Mouse (Mus musculus) WW6 (cell line): ENCODE data around the gene Slc25a15.
A peak's percentile ranks its signal among the peaks of the same experiment; 100 is the strongest.

Source experiments
- DNase-seq: peaks from one replicate; pipeline ENCODE4 v3.0.0-alpha.2; 2013; ENCODE audit warnings: low read depth, low spot score

Gene Slc25a15

DNA sequence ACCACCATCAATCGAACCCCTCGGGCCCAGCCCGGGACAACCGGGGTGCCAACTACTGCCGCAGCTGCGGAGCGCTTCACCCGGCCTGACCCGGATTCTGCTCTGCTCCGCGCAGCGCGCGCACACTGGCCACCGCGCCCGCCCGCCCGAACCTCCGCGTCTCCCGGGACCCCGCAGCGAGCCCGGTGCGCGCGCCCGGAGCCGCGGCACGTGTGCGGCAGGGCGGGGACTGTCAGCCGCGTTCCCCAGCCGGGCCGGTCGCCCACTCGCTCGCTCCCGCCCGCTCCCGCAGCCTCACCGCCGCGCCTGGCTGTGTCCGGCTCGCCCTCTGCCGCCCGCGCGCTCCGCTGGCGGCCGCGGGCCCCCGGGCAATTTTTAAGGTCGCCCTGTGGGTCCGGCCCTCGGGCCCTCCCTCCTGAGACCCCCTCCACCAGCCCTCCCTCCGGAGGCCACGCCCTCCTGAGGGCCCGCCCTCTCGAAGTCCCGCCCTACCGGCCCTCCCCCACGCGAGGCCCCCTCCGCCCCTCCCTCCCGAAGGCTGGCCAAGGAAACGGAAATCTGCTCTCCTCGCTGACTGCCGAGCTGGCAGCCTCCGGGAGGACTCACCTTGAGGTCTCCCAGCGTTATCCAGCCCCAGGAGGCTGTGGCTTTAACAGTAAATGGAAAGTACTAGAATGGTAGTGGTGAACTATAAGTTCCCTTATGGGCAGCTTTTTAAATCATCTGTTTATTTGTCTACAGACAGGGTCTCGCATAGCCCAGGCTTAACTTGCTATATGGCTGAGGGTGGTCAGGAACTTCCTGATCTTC lies at the start of gene Slc25a15:
TSS of gene Slc25a15 (minus strand) at position 456 of the 810 bp plus-strand sequence.
- DNase-seq = peak; percentile 89

DNA sequence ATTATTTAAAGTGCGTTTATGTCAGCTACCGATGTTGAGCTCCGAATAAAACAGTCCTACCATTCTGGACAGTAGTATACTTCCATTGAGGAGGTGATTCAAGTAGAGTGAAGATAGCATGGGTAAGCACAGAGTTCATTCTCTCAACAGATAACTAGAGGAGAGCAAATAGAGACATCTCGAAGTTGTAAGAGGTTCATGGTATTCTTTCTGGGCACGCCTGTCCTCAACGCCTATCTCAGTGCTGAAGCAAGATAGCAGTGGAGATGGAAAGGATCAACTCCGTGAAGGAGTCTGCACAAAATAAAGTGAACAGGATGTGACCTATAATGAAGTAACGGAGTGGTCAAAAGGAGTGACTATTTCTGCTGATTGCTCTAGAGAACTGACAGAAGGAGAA lies 13.6 kb upstream of the Slc25a15 start:
- DNase-seq = no peak

DNA sequence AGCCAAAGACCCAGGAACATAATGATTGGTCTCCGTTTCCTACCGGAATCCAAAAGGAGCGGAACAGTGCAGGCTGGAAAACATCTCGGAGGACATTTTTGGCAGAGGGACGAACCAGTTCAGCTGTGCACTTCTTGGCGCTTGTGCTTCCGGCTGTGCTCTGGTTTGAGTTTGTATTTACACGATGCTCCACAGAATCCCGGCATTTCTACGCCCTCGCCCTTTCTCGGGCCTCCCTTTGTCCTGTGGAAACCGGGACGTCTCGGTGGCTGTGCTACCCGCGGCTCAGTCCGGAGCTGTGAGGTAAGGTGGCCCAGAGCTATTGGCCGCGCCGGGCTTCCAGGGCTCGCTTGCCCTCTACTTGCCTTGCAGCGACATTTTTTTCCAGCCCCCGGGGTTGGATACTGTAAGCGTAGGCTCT lies 12.9 kb upstream of the Slc25a15 start, which contains the start of gene Mrps31:
TSS of gene Mrps31 (plus strand) at position 80 of the 421 bp plus-strand sequence.
- DNase-seq = peak; percentile 80

DNA sequence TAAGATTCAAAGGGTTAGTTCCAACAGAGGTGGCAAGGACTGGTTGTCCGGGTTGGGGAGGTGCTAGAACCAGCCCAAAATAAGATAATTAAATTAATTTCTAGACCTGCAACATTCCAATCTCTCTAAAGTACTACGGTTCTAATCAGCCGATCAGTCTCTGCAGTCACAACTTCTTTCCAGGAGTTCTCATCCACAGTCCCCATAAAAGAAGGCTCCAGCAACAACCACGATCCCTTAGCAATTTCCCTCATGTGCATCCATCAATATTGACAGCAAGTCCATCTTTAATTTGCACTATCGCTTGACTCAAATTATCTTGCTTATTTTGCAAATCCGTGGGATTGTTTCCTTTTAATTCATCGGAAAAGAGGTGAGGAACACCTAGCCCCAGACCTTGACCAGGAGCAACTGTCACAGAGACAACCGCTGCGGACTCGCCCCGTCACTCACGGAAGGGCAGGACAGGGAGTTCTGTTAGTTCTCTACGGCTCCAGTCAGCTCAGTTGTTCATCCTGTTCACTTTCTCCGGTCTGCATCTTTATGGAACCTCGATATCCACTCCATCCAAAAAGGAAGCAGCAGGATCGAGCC lies 12.4 kb upstream of the Slc25a15 start:
- DNase-seq = no peak

DNA sequence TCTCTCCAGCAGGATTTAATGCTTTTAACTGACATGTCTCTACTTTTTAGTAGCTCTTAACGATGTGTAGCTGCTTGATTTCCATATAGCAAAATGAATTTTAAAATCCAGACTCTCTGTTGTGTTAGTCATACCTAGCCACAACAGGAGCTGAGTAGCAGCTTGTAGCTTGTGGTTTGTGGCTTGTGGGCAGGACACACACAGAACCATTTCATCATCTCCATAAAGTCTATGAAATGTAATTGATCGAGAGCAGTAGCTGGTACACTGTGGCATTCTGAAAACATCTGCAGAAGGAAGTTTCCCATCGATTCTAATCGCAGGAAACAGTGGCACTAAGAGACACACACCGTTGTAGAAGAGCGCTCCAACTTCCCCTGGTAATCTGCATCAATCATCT lies 7.3 kb upstream of the Slc25a15 start:
- DNase-seq = no peak

DNA sequence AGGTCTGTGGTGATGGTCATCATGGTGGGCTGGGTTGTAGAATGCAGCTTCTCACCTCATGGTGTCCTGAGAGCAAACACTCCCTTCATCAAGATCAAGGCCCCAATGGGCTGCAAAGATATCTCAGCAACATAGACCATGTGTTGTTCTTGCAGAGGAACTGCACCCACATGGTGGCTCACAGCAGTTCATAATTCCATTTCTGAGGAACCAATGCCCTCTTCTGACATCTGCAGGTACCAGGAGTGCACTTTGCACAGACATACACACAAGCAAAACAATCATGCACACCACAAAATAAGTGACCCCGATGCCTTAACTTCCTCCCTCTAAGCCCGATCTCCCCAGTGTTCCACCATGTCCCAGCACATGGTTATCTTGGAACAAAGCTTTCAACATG lies 4.8 kb upstream of the Slc25a15 start:
- no peak for DNase-seq

DNA sequence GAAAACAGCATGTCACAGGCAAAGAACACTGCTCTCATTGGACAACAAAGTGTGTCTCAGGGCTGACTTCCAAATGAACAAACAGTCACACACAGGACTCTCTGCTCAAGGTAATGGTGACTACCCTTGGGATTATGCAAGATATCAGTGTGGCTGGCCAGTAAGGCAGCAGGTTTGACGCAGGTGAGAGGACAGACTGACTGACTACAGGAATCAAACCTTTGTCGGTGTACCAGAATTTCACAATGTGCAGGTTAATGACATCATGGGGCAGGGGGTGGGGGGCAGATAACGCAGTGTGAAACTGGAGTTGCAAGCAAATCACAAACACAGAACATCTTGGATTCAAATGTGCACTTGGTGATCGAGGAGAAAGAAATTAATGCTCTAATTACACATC lies 2.2 kb upstream of the Slc25a15 start:
- DNase-seq = no peak

DNA sequence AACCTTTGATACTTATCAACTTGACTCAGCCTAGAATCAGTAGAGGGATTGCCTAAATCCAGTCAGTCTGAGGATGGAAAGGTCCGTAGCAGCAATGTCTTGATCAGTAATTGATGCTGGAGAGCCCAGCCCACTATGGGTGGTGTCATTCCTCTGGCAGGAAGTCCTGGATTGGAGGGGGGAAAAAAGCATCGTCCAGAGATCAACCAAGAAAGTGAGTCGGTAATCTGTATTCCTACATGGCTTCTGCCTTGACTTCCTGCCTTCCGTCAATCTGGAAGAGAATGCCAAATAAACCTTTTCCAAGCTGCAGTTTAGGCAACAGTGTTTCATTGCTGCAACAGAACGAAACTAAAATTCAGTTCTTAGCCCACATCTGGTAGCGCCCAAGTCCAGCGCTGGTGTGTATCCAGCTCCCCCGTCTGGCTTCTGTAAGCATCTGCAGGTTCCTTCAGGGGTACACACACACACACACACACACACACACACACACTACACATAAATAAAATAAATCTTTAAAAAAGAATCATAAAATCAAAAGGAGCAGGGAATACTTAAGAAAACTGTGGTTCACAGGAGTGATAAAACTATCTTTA lies 986 bp upstream of the Slc25a15 start:
- no peak for DNase-seq

DNA sequence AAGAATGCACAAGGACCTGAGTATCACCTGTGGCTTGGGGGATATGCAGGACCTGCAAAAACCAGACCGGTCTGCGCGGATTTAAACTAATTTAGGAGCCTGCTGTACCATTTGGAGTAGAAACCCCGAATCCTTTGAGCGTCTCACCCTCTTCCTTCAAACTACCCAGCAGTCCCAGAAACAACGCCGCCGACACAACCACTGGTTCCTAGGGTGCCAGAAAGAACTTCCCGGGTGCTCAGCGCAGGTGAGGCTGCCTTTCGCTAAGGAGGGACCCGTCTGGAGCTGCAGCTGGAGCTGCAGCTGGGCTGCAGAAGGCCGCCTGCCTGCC lies 621 bp downstream of the Slc25a15 start:
- peak; percentile 43 for DNase-seq

DNA sequence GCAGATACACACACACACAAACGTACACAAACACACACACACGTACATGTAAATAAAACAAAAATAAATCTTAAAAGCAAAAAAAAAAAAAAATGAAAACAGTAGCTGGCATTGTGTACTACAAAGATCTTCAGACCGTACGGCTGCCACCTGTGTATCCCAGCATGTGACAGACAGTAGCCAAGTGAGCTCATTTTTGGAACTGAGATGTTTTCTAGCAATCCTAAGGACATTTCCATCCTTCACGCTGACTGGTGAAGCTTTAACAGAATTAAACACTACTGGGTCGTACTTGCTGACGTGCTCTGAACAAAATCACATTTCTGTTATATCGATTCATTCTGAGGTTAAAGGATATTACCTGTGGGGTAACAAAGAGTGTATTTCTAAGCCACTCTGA lies 3.1 kb downstream of the Slc25a15 start:
- no peak for DNase-seq

DNA sequence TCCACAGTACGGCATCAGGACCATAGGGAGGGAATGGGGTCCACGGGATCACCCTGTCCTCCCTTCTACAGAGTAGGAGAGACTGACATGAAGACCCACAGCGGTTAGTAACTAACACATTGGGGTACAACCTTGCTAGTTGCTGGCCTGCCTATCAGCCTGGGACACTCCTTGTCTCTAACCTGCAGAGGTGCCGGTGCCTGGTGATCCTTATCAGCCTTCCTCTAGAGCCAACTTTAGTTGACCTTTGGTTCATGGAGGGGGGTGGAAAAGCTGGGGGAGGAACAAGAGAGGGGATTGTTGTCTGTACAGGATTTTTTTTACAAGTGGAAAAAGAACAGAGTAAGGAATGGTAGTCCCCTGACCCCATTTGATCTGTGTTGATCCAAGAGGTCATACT lies 3.9 kb downstream of the Slc25a15 start:
- DNase-seq = no peak

DNA sequence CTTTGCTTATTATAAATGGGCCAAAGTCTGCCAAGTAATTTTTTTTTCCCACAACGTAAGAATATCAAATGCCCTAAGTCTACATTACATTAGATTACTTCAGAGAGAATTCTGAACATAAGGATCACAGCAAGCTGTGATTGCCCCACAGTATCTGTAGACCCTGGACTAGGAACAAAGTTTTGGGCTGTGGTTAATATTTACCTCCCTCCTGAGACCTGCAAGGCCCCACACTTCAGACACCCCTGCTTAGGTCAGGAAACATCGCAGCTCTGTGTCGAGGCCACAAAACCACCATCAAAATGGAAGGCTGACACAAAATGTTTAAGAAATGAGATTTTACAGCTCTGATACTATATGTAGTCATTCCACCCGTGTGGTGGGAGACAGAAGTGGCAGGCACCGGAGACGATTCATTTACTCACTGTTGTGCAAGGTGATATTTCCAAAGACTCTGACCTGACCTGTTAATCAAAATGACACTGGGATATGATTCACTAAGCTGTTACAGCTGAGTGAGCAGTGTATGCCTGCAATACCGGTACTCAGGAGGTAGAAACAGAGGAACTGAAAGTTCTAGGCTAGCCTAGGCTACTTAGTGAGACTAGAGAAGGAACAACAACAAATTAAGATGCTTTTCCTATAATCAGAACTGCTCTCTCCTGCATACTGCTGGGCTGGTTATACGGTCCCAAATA lies 7.5 kb downstream of the Slc25a15 start:
- DNase-seq = no peak

DNA sequence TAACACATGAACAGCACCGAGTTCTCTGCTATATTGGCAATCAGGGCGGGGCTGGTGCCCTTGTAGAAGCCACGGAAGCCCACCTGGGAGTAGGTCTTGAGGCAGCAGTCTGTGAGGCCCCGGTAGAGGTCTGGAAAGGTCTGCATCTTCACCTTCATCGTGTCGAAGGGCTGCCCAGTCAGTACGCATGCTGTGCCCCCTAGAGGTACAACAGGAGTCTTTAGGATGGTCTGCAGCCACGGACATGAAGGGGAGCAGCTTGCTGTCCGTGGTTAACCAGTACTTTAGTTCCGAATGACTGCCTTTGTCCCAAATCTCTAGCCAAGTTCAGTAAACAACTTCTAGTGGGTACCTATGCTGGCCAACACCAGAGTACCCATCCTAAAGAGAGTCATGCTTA lies 8.5 kb downstream of the Slc25a15 start:
- no peak for DNase-seq

DNA sequence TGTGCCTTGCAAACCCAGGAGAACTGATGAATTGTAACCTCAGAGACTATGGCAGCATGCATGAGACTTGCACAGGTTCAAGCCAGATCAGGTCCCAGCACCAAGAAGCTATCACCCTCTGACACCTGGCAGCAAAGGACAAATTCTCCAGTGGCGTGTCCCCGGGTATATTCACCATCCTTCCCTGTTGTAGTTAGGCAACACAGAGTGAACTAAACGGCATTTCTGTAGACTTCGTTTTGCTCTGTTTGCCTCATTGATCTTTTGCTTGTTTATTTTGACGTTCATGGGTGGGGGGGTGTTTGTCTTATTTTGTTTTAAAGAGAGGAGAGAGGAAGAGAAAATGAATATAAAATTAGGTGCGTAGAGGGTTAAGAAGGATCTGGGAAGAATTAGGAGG lies 13.2 kb downstream of the Slc25a15 start:
- DNase-seq = no peak

DNA sequence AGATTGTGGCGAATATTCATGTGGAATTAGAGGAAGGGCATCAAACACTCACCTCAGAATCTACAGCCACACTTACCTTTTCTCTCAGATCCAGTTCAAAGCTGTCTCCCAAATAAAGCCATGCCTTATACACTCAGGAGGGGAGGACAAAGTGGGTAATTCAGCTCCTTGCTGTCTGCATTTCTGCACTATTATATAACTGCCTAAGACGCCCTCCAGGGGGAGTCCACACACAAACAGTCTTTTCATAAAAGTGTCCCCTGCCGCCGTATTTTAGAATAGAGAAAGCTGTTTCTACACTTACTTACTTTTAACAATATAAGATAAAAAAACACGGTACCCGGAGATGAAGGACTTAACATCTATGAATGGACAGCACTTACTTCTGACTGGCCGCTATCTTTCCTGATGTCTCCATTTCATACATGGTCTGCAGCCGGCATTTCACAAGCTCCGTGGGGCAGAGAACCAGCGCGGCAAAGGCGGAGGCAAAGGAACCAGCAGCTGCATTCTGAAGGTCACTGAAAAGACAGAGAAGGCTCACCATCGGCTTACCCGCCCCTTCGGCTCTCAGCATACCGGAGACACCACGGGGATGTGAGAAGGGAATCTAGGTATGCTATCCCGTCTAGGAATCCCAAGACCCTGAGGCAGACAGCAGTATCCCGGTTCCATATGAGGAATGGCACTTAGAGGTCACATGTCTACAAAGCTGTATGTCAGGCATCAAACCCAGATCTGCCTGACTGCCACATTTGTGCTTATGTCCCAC lies 15.4 kb downstream of the Slc25a15 start:
- DNase-seq = no peak

DNA sequence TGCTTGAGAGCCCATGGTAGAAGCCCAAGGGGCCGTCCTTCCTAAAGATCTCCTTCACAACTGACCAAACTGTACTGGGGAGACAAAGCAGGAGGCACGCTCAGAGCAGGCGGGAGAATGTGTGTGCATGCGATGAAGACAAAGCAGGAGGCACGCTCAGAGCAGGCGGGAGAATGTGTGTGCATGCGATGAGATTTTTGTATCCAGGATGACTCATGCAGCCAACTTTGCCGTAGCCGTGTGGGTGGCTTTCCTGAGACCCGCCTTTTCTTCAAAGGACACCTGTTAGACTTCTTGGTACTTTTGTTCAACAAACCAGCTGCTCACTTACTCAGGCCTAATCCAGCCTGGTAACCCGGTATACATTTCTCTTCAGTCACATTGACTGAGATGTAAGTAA lies 17.5 kb downstream of the Slc25a15 start:
- DNase-seq = no peak

DNA sequence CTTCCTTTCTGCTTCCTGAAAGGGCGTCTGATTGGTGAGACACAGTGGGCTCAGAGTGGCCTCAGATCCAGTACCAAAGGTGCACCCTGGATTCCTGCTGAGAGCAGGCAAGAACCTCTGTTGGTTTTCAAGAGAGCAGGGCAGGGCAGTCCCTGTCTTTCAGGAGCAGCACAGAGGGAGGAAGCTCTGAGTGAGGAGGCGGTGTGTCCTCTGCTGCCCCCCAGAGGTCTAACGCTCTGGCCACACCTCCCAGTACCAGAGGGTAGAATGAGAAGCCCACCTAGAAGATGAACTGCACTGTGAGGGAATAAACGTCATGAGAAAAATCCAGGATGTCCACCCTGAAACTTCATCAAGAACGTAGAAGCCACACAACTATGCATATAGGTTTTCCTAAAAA lies 21.5 kb downstream of the Slc25a15 start:
- DNase-seq = peak; percentile 36

DNA sequence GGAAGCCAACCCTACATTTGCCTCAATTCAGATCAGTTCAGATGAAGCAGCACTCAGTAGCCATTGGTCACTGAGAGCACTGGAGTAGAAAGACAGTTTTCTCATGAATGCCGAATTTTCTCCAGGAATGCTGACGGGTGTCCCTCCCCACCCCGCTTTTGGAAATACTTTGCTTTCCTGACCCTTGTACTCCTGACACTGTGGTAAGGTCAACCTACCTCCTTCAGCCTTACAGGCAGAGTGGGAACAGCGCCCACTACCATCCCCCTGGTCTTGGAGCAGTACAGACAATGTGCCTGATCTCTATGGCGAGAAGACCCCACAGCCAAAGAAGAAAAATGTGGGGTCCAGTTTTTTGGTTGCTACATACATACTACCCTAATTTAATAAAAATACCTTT lies 22.1 kb downstream of the Slc25a15 start:
- DNase-seq = no peak

DNA sequence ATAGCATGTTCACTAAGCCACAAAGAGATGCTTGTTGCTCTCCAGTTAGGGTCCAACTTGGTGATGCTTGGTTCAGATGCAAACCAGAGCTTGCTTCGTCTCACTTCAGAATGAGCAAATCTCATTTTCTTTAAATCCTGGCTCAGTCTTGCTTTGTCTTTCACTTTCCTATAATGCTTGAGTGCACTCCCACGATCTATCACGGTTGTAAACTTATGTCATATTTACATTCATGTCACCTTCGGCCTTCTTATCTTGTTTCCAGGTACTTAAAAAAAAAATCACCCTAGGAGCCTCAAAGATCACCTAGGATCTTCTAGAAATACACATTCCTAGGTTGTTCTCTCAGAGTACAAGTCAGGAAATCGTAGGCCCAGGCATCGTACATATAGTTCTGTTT lies 38.5 kb downstream of the Slc25a15 start:
- no peak for DNase-seq

DNA sequence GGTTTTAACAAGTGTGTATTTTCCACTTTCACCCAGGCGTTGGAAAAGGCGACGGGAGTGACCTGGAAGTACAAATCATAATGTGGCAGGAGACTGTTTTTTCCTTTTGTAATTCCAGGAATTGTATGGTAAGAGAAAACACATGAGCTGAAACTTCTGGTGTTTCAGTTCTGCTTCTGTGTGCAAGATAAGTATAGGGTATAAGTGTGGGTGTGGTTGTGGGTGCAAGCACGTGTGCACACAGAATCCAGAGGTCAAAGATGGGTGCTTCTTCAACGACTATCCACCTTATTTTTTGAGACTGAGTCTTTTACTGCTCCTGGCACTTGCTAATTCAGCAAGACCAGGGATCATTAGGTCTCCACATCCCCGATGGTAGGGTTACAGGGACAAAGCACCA lies 39.0 kb downstream of the Slc25a15 start:
- DNase-seq = no peak

DNA sequence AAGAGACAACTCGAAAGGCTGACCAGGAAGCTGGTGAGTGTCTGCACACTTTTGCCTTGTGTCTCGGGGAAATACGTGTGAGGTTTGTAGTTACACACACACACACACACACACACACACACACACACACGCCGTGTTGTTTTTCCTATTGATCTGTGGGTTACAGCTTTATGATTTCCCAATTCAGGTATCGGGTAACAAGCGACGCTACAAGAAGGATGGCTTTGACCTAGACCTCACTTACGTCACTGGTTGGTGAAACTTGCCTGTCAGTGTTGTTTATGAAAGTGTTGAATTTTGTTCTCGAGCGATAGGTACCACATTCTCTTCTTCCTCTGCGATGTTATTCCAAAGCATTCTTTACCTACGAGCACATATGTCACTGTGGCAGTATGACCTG lies 63.0 kb downstream of the Slc25a15 start:
- no peak for DNase-seq
